Mouse (Mus musculus): ENCODE data around the gene Dntt. TPM values are rescaled to one million over a fixed set of nuclear protein-coding genes. Genes with fewer than 3 reads are reported as not detected.

Gene Dntt
- polyA plus RNA-seq, 1 experiment, result not detected

GRCm38 (mm10) chr19:41100863-41101262 lies 71.8 kb downstream of the Dntt start:
- TF ChIP-seq TAL1 (IDR thresholded peaks at IDR 0.05; ENCODE audit: low read length) (no peak), GATA1 (IDR thresholded peaks at IDR 0.05; ENCODE audit: low read length) (no peak)
- no peaks in the 10 kb centered on the region for H3K36me3 ChIP-seq (ENCODE audit: control insufficient read depth)

GRCm38 (mm10) chr19:41101390-41101789 lies 72.3 kb downstream of the Dntt start:
- Histone ChIP-seq H3K9me3 (ENCODE audit: control insufficient read depth, low read length) (no peaks in the 10 kb centered on the region), H3K36me3 (ENCODE audit: control insufficient read depth) (no peaks in the 10 kb centered on the region), H3K27me3 (ENCODE audit: control insufficient read depth) (no peaks in the 10 kb centered on the region), H3K4me1 (ENCODE audit: control insufficient read depth) (no peaks in the 10 kb centered on the region), H3K4me3 (replicated peaks) (no peak overlapping the region)
- TF ChIP-seq GATA1 (IDR thresholded peaks at IDR 0.05; ENCODE audit: low read length) (no peak), TAL1 (IDR thresholded peaks at IDR 0.05; ENCODE audit: low read length) (no peak)

More at GRCm38 (mm10) chr19:41100863-41101262, 71.8 kb downstream of the Dntt start:
- Histone ChIP-seq H3K27me3 (ENCODE audit: control insufficient read depth) (no peaks in the 10 kb centered on the region), H3K4me3 (replicated peaks) (no peak overlapping the region), H3K4me1 (ENCODE audit: control insufficient read depth) (no peaks in the 10 kb centered on the region), H3K9me3 (ENCODE audit: control insufficient read depth, low read length) (no peaks in the 10 kb centered on the region)

- H3K27me3 ChIP-seq (ENCODE audit: control insufficient read depth), result no peaks in the 10 kb centered on the region
- TF ChIP-seq GATA1 (IDR thresholded peaks at IDR 0.05; ENCODE audit: low read length) (no peak), TAL1 (IDR thresholded peaks at IDR 0.05; ENCODE audit: low read length) (no peak)
Measured at GRCm38 (mm10) chr19:41104922-41105321, 75.8 kb downstream of the Dntt start.

GRCm38 (mm10) chr19:41107530-41107929 lies 78.5 kb downstream of the Dntt start:
- no peaks in the 10 kb centered on the region for H3K4me1 ChIP-seq (ENCODE audit: control insufficient read depth)
- H3K36me3 ChIP-seq (ENCODE audit: control insufficient read depth), result no peaks in the 10 kb centered on the region
- no peaks in the 10 kb centered on the region for H3K27me3 ChIP-seq (ENCODE audit: control insufficient read depth)
- no peaks in the 10 kb centered on the region for H3K9me3 ChIP-seq (ENCODE audit: control insufficient read depth, low read length)
- H3K4me3 ChIP-seq (replicated peaks), result no peak overlapping the region
- no peak for TF ChIP-seq TAL1 (IDR thresholded peaks at IDR 0.05; ENCODE audit: low read length)
- no peak for TF ChIP-seq GATA1 (IDR thresholded peaks at IDR 0.05; ENCODE audit: low read length)

More at GRCm38 (mm10) chr19:41104922-41105321, 75.8 kb downstream of the Dntt start:
- Histone ChIP-seq H3K4me1 (ENCODE audit: control insufficient read depth) (no peaks in the 10 kb centered on the region), H3K36me3 (ENCODE audit: control insufficient read depth) (no peaks in the 10 kb centered on the region), H3K9me3 (ENCODE audit: control insufficient read depth, low read length) (no peaks in the 10 kb centered on the region), H3K4me3 (replicated peaks) (no peak overlapping the region)

GRCm38 (mm10) chr19:41108666-41109065 lies 79.6 kb downstream of the Dntt start:
- Histone ChIP-seq H3K27me3 (ENCODE audit: control insufficient read depth) (no peaks in the 10 kb centered on the region), H3K36me3 (ENCODE audit: control insufficient read depth) (no peaks in the 10 kb centered on the region), H3K9me3 (ENCODE audit: control insufficient read depth, low read length) (no peaks in the 10 kb centered on the region), H3K4me3 (replicated peaks) (no peak overlapping the region), H3K4me1 (ENCODE audit: control insufficient read depth) (no peaks in the 10 kb centered on the region)
- no peak for TF ChIP-seq TAL1 (IDR thresholded peaks at IDR 0.05; ENCODE audit: low read length)
- TF ChIP-seq GATA1 (IDR thresholded peaks at IDR 0.05; ENCODE audit: low read length), result no peak

Other genes starting within 250 kb of the Dntt start
- 0.04 and 0.06 TPM in 2 replicates for gene Ccnj, start 198.0 kb upstream of the Dntt start, polyA plus RNA-seq (2012)
- gene Zfp518a, start 134.6 kb upstream of the Dntt start, polyA plus RNA-seq (2012), result 0.02 TPM in 1 of 2 replicates, not detected in the other
- gene Blnk, start 34.7 kb upstream of the Dntt start, polyA plus RNA-seq (2012), result 0.08 TPM in 1 of 2 replicates, not detected in the other
- not detected in 2 replicates for gene Opalin, start 47.8 kb downstream of the Dntt start, polyA plus RNA-seq (2012)
- gene Tll2, start 177.6 kb downstream of the Dntt start, polyA plus RNA-seq (2012), result not detected in 2 replicates
- gene Tm9sf3, start 234.7 kb downstream of the Dntt start, polyA plus RNA-seq (2012), result 0.23 and 0.39 TPM in 2 replicates

Measured in erythroblast, embryonic 14.5 days (primary cell).